Mouse (Mus musculus) left cerebral cortex, adult 11 months (tissue): ENCODE data around the gene Far1.
A peak's percentile ranks its signal among the peaks of the same experiment; 100 is the strongest.

Experiments used
- DNase-seq: peaks from one replicate; pipeline ENCODE4 v3.0.0; 2022; ENCODE audit warnings: low spot score

Gene Far1

DNA sequence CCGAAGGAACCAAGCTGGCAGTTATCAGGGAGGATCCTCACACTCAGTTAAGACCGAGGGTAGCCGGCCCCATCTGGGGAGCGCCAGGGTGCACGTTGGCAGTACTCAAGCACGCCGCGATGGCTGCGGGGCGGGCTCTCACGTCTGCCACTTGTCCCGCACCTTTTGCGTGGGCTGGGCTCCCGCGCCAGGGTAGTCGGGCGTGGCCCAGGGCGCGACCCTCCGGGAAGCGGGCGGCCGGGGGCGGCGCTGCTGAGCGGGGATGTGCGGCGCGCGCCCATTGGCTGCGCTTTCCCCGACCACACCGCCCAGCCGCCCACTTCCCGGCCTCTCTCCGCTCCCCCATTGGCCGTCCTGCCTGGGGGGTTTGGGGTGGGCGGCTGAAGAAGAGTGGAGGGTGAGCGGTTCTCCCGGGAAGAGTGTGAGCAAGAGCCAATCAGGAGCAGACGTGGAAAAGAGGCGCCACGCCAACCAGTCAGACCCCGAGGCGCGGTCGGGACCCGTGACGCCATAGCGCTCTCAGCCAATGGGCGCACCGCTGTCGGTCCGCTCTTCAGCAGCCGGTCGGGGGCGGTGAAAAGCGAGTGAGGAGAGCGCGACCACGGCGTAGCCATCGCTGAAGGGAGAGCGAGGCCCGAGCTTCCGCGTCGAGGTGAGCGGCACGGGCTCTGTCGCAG lies at the start of gene Far1:
TSS of gene Far1 (plus strand) at position 549 of the 677 bp plus-strand sequence.
- DNase-seq: peak; percentile 98

DNA sequence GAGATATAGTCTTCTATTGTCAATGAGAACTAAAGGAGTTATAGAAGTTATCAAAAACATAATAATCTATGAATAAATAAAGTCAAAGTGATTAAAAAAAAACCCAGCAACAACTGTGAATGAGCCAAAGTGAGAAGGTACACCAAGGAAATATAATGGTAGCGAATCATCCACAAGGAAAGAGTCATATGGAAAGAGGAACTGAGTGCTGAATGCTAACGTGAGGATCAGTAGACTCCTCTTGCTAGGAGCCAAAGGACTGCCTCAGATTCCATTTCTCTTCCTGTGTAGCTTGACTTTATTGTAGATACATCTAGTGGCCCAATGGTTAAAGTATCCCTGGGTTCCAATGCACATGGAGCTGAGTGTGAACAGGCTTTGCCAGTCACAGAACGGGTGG lies 45.3 kb upstream of the Far1 start:
- no peak for DNase-seq

DNA sequence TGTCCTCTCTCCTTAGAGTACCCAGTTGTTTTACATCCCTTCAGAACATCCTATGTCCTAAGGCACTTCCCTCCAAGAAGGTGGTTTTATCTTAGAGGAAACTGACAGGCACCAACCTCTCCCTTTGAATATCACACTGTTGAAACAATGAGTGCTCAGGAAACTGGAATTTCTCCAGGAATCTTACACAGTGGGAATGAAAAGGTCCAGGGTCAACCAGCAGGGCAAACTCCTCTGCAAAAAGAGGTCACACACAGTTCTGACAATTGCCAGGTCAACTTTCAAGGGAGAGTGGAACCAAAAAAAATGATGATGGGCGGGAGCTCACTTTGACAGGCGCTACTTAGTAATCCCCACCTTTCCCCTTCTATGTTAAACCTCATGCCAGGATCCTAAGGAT lies 43.0 kb upstream of the Far1 start:
- DNase-seq: no peak

DNA sequence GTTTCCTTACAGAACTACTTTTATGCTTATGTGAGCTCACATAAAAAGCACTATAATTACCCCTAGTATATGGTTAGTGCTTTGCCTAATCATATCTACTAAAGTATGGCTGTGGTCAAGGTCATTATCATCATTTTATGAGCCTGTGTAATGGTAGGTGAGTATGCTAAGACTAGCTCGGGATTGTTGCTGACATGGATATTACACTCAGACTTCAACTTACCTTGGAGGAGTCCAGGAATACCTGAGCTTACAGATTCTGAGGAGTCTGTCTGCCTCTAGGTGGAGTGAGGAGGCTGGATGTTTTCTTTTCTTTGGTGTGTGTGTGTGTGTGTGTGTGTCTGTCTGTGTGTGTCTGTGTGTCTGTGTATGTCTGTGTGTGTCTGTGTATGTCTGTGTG lies 42.0 kb upstream of the Far1 start:
- DNase-seq: no peak

DNA sequence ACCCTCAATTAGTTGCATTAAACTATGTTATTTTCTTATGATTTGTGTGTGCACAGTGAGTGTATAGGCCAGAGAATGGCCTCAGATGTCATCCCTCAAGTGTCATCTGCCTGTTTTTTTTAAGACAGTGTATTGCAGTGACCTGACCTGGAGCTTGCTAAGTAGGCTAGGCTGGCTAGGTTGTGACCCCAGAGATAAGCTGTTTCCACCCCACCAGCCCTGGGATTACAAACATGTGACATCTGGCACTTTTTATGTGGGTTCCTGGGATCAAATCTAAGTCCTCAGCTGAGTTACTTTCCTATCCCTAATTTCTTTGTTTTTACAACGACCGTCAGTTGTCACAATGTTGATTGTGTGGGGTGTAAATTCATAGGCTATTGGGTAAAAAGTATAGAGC lies 17.8 kb upstream of the Far1 start:
- no peak for DNase-seq

DNA sequence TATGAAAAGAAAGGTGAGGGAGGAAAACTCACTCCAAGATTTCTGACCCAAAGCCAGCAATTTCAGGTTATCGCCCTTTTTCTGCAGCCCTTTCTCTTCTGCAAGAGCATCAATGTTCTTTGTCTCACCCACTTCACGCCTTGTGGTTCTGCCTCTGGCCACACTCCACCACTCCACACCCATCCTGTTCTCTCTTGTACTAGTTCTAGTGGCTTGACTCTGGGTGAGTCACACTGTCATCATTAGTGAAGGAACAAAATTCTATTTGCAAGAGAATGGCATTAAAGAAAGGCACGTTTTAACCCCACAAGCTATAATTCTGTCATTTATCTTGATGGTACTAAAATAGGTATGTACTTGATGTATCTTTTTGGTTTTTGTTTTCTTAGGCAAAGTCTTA lies 15.2 kb upstream of the Far1 start:
- no peak for DNase-seq

DNA sequence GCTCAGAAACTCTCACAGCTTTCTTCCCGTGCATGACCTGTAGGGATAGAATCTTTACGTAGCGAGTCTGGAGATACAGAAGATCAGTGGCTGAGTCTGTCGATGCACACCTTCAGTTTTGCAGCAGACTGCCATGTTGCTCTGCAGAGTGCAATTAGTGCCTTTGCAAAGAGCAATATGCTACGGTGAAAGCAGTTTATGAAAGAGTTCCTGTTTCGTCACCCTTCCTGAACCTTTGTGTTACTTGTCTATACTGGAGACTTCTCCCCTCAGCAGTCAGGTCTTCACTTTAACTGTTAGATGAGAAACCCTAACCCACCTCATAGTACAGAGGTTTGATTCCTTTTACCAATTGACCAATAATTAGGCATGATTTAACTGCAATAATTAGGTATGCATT lies 13.8 kb upstream of the Far1 start:
- DNase-seq: no peak

DNA sequence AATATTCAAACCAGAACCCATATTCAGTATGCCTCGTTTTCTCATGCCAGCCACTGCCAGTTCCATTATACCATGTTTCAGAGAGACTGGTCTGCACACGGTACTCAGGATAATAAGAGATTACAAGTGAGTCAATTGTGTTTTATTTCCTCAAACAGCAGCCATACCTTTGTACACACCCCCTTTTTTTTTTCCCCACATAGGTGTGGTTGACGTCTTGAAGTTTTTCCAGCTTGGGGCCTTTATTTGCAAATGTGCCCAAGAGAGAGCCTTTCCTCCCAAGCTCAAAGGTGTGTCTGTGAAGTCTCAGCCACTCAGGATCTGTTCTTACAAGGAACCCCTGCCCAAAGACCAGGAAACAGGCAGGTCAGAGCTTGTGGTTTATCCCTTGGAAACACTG lies 11.2 kb upstream of the Far1 start:
- DNase-seq: no peak

DNA sequence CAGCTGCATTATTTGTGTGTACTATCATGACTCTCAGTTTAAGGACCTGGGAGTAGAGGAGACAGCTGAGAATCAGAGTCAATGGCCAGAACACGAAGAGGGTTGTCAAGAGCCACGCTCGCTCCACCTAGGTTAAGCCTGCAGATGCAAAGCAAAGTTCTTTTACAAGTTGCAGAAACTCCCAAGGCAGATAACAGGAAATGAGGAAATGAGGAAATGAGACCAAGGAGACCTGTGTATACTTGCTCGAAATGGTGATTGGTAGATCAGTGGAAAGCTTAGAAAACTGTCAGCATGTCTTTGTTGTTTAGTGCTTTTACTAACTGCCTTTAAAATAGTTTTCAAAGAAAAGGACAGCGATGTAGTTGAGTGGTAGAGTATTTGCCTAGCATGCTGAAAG lies 8.6 kb upstream of the Far1 start:
- no peak for DNase-seq

DNA sequence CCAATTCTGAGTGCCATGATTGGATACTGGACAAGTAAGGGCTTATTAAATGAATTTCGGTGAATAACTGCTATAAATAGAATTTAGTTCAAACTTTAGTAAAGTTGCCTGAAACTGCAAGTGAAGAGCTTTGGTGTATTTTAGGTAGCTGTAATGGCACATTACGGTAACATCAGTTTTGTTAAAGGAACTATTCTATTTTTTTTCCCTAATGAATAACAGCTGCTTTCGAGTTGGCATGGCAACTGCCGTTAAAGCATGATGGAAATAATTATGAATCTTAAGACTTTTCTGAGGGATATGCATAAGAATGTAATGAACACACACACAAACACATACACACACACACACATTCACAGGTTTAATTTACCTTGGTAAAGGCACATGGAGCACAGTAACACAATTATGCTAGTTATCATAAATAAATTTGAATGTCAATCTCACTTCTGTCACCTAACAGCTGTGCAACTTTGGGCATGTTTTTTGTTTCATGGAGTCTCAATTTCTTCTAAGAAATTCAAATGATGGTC lies 8.1 kb upstream of the Far1 start:
- DNase-seq: no peak

DNA sequence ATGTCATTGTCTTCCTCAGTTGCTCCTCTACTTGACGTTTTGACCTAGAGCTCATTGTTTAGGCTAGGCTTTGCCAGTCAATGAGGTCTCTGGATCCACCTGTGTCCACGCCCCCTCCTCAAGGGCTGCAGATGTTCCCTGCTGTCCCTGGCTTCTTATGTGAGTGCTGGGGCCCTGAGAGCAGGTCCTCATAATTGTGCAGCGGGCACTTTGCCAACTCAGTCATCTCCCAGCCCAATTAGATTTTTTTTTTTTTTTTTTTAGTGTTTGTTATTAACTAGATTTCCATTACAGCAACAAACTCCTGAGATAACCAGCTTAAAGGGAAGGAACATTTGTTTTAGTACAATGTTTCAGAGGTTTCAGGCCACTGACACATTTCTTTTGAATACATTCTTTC lies 5.8 kb upstream of the Far1 start:
- DNase-seq: no peak

DNA sequence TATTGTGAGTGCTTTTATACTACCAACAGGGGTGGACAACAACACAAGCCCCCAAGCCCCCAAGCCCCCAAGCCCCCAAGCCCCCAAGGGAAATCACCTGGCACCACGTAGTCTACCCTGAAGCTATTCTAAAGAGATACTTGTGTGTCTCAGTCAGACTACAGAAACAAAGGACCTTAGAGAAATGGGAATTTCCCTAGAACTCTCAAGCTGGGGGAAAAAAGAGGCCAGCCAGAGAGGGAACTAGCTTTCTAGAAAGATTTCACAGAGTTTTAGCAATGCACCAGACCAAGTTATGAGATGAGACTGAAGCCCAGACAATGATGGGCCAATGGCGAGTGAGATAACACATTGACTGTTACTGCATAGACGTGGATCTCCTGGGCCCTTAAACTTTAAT lies 2.2 kb upstream of the Far1 start:
- no peak for DNase-seq

DNA sequence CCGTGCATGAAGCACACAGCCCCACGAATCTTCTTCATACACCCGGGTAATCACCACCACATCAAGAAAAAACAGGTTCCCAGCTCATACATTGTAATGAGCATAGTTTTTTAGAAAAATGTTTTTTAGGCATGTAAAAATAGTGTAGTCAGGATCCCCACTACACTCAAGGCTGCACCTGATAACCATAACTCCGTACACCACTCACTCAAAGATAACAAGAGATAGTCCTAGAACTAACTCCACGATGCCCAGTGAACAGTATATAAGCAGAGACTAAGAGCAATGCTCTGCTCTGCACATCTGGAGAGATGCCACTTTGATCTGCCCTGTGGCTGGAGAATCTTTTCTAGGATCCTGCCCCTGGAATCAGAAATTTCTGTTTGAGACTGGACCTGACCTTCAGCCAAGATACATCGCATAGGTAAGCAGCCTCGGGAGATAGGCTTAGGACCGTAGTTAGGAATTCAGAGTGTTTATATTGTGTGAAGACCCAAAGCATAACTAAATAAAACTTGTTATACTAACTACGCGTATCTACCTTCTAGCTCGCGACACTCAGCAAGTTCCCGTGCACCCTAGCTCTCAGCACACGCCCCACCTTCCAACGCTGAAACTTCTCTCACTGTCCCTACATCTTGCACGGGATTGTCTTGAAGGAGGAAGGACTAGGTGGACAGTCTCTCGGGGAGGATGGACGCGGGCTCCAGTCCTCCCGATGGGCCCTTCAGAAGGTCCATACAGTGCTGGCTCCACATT lies 928 bp upstream of the Far1 start:
- no peak for DNase-seq

DNA sequence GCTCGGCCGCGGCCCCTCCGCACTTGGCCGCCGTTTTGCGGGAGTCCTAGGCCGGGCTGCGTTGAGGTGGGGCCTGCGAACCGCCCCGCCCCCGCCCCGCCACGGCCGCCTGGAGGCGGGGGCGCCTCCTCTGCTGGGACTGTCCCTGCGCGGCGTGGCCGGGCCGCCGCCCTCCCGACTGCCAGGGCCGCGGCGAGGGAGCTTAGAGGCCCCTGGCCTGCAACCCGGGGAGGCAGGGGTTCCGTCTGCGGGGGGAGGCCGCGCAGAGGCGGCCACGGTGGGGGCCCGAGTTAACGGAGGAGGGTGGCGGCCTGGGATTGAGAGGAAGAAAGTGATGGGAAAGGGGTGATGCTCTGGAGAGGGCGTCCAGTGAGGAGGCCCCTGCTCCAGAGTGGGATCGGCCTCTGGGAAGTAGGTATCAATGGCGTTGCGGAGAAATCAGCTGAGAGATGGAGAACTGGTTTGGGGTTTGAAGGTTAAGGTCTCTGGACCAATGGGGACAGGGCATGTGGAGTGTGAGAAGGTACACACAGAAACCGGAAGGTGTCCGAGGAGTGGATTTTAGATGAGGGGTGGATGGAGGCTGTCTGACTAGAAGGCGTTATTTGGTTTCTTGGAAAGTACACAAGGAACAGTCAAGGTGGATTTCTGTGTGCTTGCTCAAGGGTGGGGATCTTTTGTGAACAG lies 472 bp downstream of the Far1 start:
- no peak for DNase-seq

DNA sequence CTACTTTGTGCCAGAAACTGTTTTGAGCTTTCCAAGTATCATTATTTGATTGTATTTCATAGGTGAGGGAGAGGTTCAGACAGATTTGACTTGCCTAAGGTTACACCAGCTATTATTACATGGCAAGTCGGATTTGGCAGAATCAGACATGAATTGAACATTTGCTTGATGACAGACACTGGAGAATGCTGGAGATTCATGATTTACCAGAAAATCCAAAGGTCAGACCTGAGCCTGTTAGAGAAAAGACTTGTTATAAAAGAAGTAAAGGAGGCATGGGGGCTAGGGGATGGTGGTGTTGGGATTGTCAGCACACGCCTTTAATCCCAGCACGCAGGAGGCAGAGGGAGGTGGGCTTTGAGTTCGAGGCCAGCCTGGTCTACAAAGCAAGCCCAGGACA lies 2.2 kb downstream of the Far1 start:
- DNase-seq: no peak

DNA sequence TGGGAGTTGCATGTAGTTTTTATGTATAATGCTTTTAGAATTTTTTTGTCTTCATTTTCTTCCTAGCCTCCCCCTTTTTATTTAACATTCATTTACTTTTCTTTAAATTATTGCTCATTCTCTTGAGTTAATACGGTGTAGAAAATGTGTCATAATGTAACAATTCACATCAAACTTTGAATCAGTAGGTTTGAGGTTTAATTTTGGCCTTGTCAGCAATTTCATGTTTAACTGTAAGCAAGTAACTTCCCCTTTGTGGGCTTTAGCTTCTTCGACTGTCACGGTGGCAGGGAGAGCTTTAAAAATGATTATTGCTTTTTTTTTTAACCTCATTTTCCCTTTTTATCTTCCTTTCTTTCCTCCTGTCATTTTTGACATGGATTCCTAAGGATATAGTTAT lies 4.8 kb downstream of the Far1 start:
- no peak for DNase-seq

DNA sequence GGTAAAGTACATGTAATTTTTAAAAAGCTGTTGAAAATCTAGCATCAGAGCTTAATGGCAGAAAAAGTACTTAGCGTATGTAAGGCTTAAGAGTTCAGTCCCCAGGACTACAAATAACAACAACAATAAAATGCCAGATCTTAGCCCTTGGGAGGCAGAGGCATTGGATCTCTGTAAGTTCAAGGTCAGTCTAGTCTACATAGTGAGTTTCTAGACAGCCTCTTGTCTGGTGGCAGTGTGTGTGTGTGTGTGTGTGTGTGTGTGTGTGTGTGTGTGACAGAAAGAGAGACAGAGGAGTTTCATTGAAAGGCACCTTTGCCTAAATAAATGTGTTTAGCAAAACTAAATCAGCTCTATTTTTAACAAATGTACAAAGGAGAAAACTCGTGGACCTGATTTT lies 5.3 kb downstream of the Far1 start:
- no peak for DNase-seq

DNA sequence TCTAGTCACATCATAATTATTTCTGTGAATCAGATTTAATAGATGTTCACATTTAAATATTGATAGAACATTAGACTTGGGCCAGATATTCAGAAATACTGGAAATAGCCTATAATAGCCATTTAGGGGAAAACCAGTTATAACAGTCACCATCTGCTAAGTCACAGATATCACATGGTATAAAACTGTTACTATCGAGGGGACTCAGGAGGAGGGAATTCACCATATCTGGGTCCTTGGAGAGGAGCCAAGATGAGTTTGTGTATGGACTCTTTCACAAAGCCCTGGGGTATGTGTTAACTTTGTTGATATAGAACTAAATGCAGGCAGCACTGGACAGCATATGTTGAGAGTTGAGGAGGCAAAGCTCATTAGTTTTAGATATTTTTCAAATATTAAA lies 29.5 kb downstream of the Far1 start:
- no peak for DNase-seq

DNA sequence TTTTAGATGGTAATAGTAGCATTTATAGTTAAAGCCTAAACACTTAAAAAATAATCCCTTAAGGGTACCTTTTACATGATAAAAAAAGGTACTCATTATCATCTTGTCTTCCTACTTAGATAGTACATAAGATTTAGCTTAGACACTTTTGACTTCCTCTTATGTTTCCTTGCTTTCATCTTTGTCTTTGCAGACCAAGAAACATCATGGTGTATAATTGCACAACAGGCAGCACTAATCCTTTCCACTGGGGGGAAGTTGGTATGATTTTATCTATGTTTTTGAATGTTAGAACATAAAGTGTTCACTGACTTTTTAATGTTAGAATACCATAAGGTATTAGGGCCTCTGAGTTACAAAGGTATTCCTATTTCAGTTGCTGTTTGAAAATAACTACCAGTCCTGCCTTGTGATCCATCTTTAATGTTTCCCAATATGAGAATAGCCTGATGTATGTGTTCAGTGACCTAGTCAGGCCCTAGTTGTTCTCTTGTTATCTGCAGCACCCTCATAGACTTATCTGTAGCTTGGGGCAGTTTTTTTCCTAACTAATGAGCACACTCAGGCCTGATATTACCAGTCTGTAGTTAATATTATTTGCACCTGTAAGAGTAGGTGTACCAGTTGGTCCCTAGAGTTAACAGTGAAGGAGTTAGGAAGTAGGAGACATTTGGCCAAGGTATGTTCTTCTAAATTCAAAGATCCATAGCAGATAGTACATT lies 38.3 kb downstream of the Far1 start:
- no peak for DNase-seq

DNA sequence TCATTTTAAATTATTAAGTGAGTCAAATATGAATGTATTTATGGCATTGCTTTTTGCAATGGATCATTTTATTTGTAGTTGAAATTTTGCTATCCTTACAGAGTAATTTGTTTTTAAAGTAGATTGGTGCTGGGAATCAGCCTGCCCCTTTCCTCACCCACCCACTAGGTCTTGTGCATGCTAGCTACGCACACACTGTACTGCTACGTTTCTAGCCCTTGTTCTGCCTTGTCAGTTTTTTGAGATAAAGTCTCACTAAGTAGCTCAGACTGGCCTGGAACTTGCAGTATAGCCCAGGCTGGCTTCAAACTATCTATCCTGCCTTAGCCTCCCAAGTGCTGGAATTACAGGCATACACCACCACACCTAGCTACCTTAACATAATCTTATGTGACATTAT lies 38.9 kb downstream of the Far1 start:
- no peak for DNase-seq

DNA sequence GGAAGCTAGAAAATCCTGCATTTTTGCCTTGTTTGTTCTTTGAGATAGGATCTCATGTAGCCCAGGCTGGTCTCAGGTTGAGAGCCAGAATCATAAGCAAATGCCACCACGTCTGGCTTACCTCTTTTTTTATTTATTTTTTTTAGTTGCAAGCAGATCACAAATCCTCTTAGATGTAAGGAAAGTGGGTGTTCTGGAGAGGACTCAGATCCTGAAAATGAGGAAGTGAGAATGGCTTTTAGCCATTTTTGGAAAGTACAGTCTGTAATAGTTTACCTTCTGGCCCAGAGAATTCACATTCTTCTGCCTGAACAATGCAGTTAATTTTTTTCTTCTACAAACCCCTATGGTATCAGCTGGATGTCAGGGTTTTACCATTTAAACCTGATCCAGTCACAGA lies 42.5 kb downstream of the Far1 start:
- DNase-seq: no peak

DNA sequence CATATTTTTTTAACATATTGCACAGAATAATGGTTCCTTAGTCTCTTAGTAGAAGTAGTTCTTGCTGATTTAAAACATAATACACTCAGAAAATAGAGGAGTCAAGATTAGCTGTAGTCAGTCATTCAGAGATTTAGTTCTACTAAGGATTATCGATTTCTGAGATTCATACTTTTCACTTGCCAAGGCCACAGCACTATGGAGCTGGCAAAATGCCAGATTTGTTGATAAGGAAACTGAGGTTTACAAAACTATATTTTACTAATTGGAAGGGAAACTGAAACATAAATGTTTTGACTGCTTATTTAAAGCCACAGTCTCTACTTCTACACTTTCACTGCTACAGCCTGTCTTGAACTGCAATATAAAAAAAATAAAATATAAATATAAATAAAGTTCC lies 53.3 kb downstream of the Far1 start:
- no peak for DNase-seq

DNA sequence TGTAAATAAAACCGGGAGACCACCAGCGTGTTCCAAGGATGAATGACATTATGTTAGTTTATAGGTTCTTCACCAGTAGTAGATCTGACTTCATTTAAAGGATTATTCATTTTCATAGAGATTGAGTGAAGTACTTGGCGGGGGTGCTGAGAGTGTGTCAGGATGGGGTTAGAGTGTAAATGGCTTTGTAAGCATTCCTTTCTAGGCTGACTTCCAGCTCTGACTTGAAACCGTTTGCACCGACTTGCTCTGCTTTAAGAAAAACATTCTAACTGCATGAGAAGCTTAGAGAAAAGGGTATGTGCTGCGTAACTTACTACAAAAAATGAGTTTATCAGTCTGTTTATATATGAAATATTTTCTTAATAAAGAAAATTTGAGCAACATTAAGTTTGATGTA lies 57.5 kb downstream of the Far1 start:
- no peak for DNase-seq
